Mouse (Mus musculus) olfactory bulb, adult 2 months (tissue): ENCODE data around the gene Gpr1. TPM values are rescaled to one million over a fixed set of nuclear protein-coding genes. Genes with fewer than 3 reads are reported as not detected.
"Not testable (repeated sequence)": the region's sequence is repeated elsewhere in the genome, so short reads cannot be mapped to it uniquely, and the experiment has no call there.

Source experiments
- H3K27ac ChIP-seq: fragments of 200-500 bp; 2 replicates; pipeline ENCODE4 v1.5.1; 2012; ENCODE audit warnings: low read depth, low read length; ENCODE audit not compliant: insufficient read depth
- H3K4me1 ChIP-seq: fragments of 200-500 bp; 2 replicates; pipeline ENCODE4 v1.6.1; 2012; ENCODE audit warnings: low read length; ENCODE audit not compliant: control insufficient read depth, insufficient read depth
- H3K4me3 ChIP-seq: fragments of 200-500 bp; 2 replicates; pipeline ENCODE4 v1.5.1; 2012; ENCODE audit warnings: mild to moderate bottlenecking, low read depth, low read length, moderate library complexity; ENCODE audit not compliant: insufficient read depth
- CTCF ChIP-seq: fragments of 200-500 bp; IDR thresholded peaks from 2 replicates; pipeline ENCODE4 v1.5.1; 2012; ENCODE audit warnings: low read depth, mild to moderate bottlenecking, low read length, moderate library complexity; ENCODE audit not compliant: insufficient read depth
- POLR2A ChIP-seq: fragments of 200-500 bp; IDR thresholded peaks from 2 replicates; pipeline ENCODE4 v1.6.1; 2012; ENCODE audit warnings: mild to moderate bottlenecking, low read depth, low read length, moderate library complexity; ENCODE audit not compliant: insufficient read depth
- WGBS: fragments of 180-500 bp; shearing (Covaris S2); methylation state at CpG from one replicate; pipeline ENCODE4 v1.1.7; 2018; 5-methylcytosine and 5-hydroxymethylcytosine counted together
- polyA plus RNA-seq: library from polyadenylated mRNA; stranded (reverse); fragments of >200 nt; gene quantifications from 2 replicates; pipeline ENCODE4 v1.2.4, GENCODE M21; 2012; ENCODE audit warnings: low replicate concordance; ENCODE audit not compliant: missing spikeins, insufficient read depth, insufficient read length

The Gpr1 gene
- polyA plus RNA-seq, 1 experiment: not detected

- no peak overlapping the region for H3K4me3 ChIP-seq
- 23% methylated on average over 7 of the region's 7 CpGs for WGBS
- H3K27ac ChIP-seq: no peak overlapping the region
- TF ChIP-seq POLR2A: no peak
- no peak for TF ChIP-seq CTCF
- H3K4me1 ChIP-seq: peaks cover 7% of the 10 kb centered on the region
Observed at GRCm38 (mm10) chr1:63203950-63204659, 10.2 kb downstream of the Gpr1 start.

DNA sequence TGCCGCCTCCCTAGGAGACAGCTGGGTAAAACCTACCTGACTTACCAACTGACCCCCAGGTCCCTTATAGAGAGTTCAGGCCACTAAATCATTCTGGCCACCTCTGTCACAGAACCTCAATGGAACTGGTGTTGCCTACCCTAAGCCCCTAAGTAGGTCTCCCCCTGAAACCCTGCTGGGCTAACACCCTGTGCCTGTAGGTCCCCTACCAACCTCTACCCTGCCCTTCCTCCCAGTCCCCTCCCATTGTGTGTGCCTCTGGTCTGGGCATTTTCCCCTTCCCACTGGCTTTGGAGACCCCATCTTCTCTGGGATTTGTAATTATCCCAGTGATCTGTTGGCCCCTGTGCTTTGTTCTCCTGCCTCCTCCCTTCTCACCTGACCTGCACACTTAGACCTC lies 10.9 kb downstream of the Gpr1 start:
- no peak for TF ChIP-seq POLR2A
- no peak for TF ChIP-seq CTCF
- no peak overlapping the region for H3K4me3 ChIP-seq
- 89% methylated on average over 1 of the region's 1 CpGs for whole genome bisulfite sequencing
- H3K4me1 ChIP-seq: peaks cover 7% of the 10 kb centered on the region
- no peak overlapping the region for H3K27ac ChIP-seq

DNA sequence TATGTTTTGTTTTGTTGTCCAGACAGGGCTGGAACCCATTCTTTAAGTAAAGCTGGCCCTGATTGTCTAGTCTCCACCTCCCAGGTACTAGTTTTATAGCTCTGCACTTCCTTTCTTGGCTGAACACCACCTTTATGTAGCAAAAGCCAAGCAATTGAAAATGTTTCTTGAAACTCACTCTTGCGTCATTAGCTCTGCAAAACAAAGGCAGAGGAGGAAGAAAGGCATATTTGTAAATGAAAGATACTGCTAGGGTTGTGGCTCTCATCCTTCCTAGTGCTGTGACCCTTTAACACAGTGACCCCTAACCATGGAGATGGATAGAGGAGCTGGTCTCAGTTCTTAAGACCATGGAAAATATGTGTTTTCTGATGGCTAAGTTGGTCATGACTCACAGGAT lies 12.7 kb downstream of the Gpr1 start:
- H3K27ac ChIP-seq: no peak overlapping the region
- 92% methylated on average over 1 of the region's 1 CpGs for WGBS
- H3K4me3 ChIP-seq: no peak overlapping the region
- TF ChIP-seq CTCF (no peak), POLR2A (no peak)
- peaks cover 7% of the 10 kb centered on the region for H3K4me1 ChIP-seq

GRCm38 (mm10) chr1:63200322-63200721 lies 14.0 kb downstream of the Gpr1 start:
- H3K4me1 ChIP-seq: peaks cover 7% of the 10 kb centered on the region
- no peak overlapping the region for H3K4me3 ChIP-seq
- TF ChIP-seq POLR2A (no peak), CTCF (no peak)
- H3K27ac ChIP-seq: no peak overlapping the region
- 98% methylated on average over 18 of the region's 18 CpGs for WGBS

DNA sequence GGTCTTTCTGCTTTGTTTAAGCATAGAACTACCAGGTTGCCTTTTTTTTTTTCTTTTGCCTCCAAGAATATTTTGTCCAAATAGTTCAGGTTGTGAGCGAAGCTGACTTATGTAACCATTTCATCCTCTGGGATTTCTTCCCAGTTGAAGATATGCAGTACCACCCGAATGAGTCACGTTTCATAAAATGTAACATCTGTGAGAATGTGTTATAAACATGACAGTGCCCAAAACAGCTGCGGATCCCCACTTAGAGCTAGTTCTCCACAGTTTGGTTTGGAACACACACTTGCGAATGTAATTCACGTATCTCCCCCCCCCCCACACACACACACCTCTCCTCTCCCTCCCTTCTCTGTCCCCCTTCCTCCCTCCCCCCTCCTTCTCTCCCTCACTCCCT lies 15.0 kb downstream of the Gpr1 start:
- no peak overlapping the region for H3K4me3 ChIP-seq
- no peak for TF ChIP-seq POLR2A
- no peak for TF ChIP-seq CTCF
- WGBS: 90% methylated on average over 6 of the region's 6 CpGs
- no peak overlapping the region for H3K27ac ChIP-seq
- peaks cover 6% of the 10 kb centered on the region for H3K4me1 ChIP-seq

DNA sequence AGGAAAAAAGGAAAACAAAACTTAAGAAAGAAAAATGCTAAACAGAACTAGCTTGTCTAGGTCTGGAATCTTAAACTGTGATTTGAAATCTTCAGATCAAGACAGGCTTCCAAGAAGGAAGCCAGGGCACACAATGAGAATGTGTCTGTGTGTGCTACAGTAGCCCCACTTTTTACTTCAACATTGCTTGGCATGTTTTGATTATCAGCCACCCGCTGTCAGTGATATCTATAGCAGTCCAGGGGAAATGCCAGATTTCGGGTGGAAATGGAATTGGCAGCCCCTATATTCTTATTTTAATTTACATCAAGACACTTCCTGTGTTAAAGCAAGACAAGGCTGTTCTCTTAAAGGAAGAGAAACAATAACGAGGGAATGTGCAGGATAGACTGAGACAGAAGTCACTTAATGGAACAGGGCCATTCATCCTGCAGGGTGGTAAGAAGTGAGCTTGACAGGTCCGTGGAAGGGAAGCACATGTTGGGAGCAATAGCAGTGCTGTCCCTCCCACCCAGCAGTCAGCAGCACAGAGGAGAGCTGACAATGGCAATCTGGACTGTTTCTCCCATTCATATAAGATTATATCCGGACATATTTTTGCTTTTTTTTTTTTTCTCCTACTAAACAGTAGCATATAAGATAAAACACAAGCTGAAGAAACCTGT lies 18.4 kb downstream of the Gpr1 start:
- WGBS: 53% methylated on average over 5 of the region's 5 CpGs

GRCm38 (mm10) chr1:63192306-63193065 lies 21.9 kb downstream of the Gpr1 start:
- Histone ChIP-seq H3K4me3 (no peak overlapping the region), H3K27ac (no peak overlapping the region), H3K4me1 (no peaks in the 10 kb centered on the region)
- no peak for TF ChIP-seq POLR2A
- TF ChIP-seq CTCF: no peak
- whole genome bisulfite sequencing: 94% methylated on average over 11 of the region's 11 CpGs

More for the DNA sequence above, 18.4 kb downstream of the Gpr1 start:
- no peak overlapping the region for H3K27ac ChIP-seq
- no peaks in the 10 kb centered on the region for H3K4me1 ChIP-seq
- TF ChIP-seq POLR2A: no peak
- no peak for TF ChIP-seq CTCF
- no peak overlapping the region for H3K4me3 ChIP-seq

GRCm38 (mm10) chr1:63190851-63191250 lies 23.5 kb downstream of the Gpr1 start:
- WGBS: 40% methylated on average over 8 of the region's 8 CpGs
- no peak overlapping the region for H3K4me3 ChIP-seq
- H3K4me1 ChIP-seq: no peaks in the 10 kb centered on the region
- H3K27ac ChIP-seq: no peak overlapping the region
- TF ChIP-seq POLR2A (no peak), CTCF (no peak)

DNA sequence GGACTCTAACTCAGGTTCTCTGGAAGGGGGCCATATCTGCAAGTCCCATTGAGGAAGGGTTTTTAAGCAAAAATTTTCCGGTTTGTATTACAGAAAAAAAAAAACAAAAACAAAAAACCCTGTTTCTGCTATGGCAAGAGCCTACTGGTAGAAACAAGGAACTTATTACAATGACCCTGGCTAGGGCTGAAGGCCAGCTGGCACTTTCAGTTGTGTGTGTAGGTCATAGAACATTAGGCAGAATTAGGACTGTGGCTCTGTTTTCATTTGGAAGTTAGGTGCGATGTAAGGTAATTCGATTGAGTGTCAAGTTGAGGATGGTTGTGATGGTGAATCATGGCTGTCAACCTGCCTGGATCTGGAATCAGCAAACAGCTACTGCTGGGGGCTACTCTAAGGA lies 25.8 kb downstream of the Gpr1 start:
- 81% methylated on average over 3 of the region's 3 CpGs for WGBS
- Histone ChIP-seq H3K4me3 (no peak overlapping the region), H3K4me1 (no peaks in the 10 kb centered on the region), H3K27ac (no peak overlapping the region)
- TF ChIP-seq CTCF (no peak), POLR2A (no peak)

DNA sequence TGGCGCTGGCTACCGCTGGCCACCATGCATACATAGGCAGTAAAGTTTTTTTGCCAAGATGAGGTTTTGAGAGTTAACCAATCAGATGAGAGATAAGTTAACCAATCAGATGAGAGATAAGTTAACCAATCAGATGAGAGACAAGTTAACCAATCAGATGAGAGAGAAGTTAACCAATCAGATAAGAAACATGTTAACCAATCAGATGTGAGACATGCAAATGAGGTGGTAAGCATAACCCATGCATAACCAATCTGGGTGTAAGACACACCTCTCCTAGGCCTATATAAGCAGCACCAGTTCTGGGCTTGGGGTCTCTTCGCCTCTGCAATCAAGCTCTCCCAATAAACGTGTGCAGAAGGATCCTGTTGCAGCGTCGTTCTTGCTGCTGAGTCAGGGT lies 28.9 kb downstream of the Gpr1 start:
- not testable (repeated sequence) for H3K4me3 ChIP-seq, H3K4me1 ChIP-seq, H3K27ac ChIP-seq
- WGBS: 96% methylated on average over 6 of the region's 6 CpGs
